Mouse (Mus musculus) left cerebral cortex, adult 11 months (tissue): ENCODE measurements around the gene Arl8a.

ENCODE experiments used
- DNase-seq: peaks from one replicate; pipeline ENCODE4 v3.0.0; 2022; ENCODE audit warnings: low spot score

Gene Arl8a

DNA sequence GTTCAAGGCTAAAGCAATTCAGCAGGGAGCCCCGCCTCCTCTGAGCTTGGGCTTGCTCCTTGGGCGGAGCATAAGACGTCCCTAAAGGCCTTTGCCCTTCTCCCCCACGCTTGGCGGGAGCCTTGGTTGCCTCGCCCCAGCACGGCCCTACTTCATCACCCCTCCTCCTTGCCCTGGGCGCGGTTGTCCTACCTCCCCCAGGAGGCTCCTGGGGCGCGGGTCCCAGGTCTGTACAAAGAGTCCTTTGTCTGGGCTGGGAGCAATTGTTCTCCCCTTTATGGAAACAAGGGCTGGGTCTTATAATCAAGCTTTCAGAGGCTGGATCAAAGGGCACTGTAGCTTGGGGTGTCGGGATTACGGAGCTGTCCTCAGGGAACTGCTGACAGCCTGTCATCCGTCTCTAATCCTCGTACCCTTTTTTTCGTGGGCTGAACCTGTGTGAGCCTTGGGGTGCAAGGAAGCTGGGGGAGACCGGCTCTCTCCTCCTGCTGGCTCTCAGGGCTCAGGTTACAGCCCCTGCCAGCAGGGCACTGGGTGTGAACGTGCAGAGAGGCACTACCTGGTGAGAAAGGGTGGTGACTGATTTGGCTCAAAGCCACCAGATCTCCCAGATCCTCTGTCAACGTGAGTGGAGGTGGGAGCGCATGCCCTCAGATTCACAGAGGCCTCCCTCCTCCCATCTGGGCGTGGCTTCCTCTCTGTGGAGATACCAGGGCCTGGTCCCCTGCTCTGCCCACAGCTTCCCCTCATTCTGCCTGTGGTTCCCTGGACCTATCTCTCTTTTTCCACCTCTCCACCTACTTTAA, 52.6 kb downstream of the Arl8a start:
- DNase-seq = no peak

DNA sequence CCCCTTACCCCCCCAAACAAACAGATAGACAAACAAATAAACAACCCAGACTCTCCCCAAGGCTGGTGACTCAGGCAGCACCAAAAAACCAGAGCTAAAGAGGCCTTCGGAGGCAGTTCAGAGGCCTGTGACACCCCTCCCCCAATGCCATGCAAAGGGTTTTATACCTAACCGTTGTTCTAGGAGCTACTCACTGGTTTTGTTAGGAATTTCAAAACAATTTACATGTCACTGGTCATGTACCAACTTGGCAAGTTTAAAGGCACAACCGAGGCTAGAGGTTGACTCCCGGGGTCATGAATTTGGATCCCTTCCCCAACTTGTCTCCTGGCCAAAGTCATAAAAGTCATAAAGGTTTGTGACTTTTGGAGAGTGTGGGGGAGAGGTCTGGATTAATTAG, 53.8 kb downstream of the Arl8a start:
- DNase-seq = no peak

DNA sequence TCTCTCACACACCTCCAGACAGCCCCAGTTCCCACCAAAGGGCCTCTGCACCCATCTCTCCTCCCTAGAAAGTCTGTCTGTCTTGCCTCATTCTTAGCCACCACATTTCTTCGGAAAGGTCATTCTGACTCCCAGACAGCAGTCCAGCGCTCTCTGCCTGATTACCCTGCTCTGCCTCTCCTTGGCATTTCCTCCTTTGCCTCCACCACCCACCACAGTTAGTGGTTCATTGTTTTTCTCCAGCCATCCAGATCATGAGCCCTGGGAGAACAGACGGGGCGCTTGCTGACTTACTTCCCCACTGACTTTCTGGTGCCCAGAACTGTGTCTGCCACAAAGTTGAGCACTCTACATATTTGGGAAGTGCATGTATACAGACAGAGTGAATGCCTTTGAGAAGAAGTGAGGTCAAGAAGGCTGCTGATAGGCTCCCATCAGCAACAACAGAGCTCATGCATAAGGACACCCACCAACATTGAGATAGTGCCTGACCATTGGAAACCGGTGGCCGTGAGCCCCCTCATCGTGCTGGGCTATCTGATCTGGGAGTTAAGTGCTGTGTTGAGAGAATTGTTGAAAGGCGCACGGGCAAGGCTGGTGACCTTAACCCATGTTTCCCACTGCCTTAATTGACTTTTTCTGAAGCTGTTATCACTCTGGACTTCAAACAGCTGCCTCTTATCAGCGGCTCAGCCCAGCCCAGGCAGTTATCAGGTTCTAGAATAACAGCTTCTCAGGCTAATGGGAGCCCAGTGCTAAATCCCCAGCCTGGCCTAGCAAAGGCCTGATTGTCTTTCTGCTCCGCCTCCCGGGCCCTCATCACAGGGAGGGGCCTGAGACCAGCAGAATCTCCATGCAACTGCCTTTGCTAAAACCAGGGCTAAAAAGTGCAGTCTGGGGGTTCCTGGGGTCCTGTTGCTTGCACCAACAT, 57.8 kb downstream of the Arl8a start:
- no peak for DNase-seq

DNA sequence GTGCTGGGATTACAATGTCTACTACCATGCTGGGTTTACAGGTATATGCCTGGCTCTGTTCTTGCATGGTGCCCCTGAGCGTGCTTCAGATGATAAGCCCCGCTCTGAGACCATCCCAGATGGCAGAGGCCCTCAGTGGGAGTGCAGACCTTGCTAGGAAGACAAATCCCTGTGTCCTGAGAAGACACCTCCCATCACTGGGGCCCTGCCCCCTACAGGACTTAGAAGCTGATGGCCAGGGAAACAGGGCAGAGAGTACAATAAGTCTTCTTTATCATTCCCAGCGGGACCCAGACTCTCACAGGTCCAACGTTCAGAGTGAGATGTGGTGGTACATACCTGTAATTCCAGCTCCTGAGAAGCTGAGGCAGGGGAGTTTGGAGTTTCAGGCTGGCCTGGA, 58.6 kb downstream of the Arl8a start:
- DNase-seq = no peak
